Mouse (Mus musculus) MEL (cell line): ENCODE measurements at regions not wholly inside any gene's neighbourhood (a gene's known extent, or its start where the extent isn't known, plus 50 kb on each side); places are given as distances from the start of the nearest gene placed in this dataset.

ENCODE experiments used
- DNase-seq: peaks from one replicate; pipeline ENCODE4 v3.0.0; 2011; ENCODE audit warnings: low read depth, low spot score
- H3K27ac ChIP-seq: 2 replicates; pipeline ENCODE4 v1.5.1; 2012; ENCODE audit warnings: low read depth, mild to moderate bottlenecking, control low read depth, low read length, moderate library complexity; ENCODE audit not compliant: control insufficient read depth
- H3K27me3 ChIP-seq, 2 experiments: fragments of 150-350 bp in 1 of 2; sonication (generic) in 1 of 2; 2 replicates each; pipeline ENCODE4 v1.6.1; 2012; ENCODE audit warnings: low read length in 2 of 2, mild to moderate bottlenecking in 2 of 2, improper control_type of control experiment in 1 of 2, moderate library complexity in 1 of 2; ENCODE audit not compliant: insufficient read depth in 2 of 2, control insufficient read depth in 1 of 2
- H3K36me3 ChIP-seq, 2 experiments: 2 replicates each; pipeline ENCODE4 v1.6.1; 2012 to 2014; ENCODE audit warnings: low read length in 2 of 2, improper control_type of control experiment in 1 of 2, inconsistent platforms in 1 of 2, mild to moderate bottlenecking in 1 of 2; ENCODE audit not compliant: insufficient read depth in 2 of 2, control insufficient read depth in 1 of 2
- H3K4me1 ChIP-seq, 2 experiments: fragments of 150-350 bp in 1 of 2; sonication (generic) in 1 of 2; 2 replicates each; pipeline ENCODE4 v1.6.1; 2012; ENCODE audit warnings: low read length in 2 of 2, improper control_type of control experiment in 1 of 2, mild to moderate bottlenecking in 1 of 2; ENCODE audit not compliant: insufficient read depth in 2 of 2, control insufficient read depth in 1 of 2
- H3K4me3 ChIP-seq, 2 experiments: fragments of 150-350 bp in 1 of 2; sonication (generic) in 1 of 2; 2 replicates each; pipeline ENCODE4 v1.5.1; 2012; ENCODE audit warnings: low read depth in 2 of 2, low read length in 2 of 2, mild to moderate bottlenecking in 2 of 2, moderate library complexity in 2 of 2, control low read depth in 1 of 2, improper control_type of control experiment in 1 of 2; ENCODE audit not compliant: control insufficient read depth in 1 of 2, insufficient read depth in 1 of 2
- H3K79me2 ChIP-seq: 2 replicates; pipeline ENCODE4 v1.6.1; 2012; ENCODE audit warnings: mild to moderate bottlenecking, low read length, moderate library complexity; ENCODE audit not compliant: control insufficient read depth, poor library complexity, insufficient read depth
- H3K9ac ChIP-seq: 2 replicates; pipeline ENCODE4 v1.6.1; 2012; ENCODE audit warnings: low read depth, mild to moderate bottlenecking, control low read depth, low read length, moderate library complexity; ENCODE audit not compliant: control insufficient read depth, poor library complexity, severe bottlenecking
- H3K9me3 ChIP-seq: fragments of 150-350 bp; sonication (generic); replicated peaks from 2 replicates; pipeline ENCODE4 v1.6.1; 2012; ENCODE audit warnings: mild to moderate bottlenecking, low read length, improper control_type of control experiment, moderate library complexity; ENCODE audit not compliant: insufficient read depth
- CHD2 ChIP-seq: IDR thresholded peaks from 2 replicates; pipeline ENCODE4 v1.6.1; 2011; ENCODE audit warnings: low read length, improper control_type of control experiment
- ELF1 ChIP-seq: IDR thresholded peaks from 2 replicates; pipeline ENCODE4 v1.6.1; 2014; ENCODE audit warnings: low read depth, mild to moderate bottlenecking, inconsistent platforms, low read length, improper control_type of control experiment, moderate library complexity
- EP300 ChIP-seq, 2 experiments: IDR thresholded peaks; 2 replicates each; pipeline ENCODE4 v1.6.1; 2011; ENCODE audit warnings: improper control_type of control experiment in 2 of 2, low read length in 2 of 2, low read depth in 1 of 2, mild to moderate bottlenecking in 1 of 2
- ETS1 ChIP-seq: IDR thresholded peaks from 2 replicates; pipeline ENCODE4 v1.6.1; 2012; ENCODE audit warnings: low read depth, mild to moderate bottlenecking, inconsistent platforms, low read length, improper control_type of control experiment, moderate library complexity
- HCFC1 ChIP-seq: IDR thresholded peaks from 2 replicates; pipeline ENCODE4 v1.6.1; 2012; ENCODE audit warnings: low read depth, mild to moderate bottlenecking, inconsistent platforms, low read length, improper control_type of control experiment, moderate library complexity
- JUND ChIP-seq: IDR thresholded peaks from 2 replicates; pipeline ENCODE4 v1.6.1; 2011; ENCODE audit warnings: low read depth, mild to moderate bottlenecking, improper control_type of control experiment, low read length
- KAT2A ChIP-seq: conservative IDR thresholded peaks from 2 replicates; pipeline ENCODE4 v1.6.1; 2012; ENCODE audit warnings: low read depth, low read length, improper control_type of control experiment, inconsistent platforms
- MAX ChIP-seq: IDR thresholded peaks from 2 replicates; pipeline ENCODE4 v1.6.1; 2011; ENCODE audit warnings: low read length, improper control_type of control experiment
- MAZ ChIP-seq: IDR thresholded peaks from 2 replicates; pipeline ENCODE4 v1.6.1; 2012; ENCODE audit warnings: low read depth, mild to moderate bottlenecking, inconsistent platforms, low read length, improper control_type of control experiment
- POLR2A ChIP-seq, 2 experiments: IDR thresholded peaks; 2 replicates each; pipeline ENCODE4 v1.6.1; 2011 to 2012; ENCODE audit warnings: low read length in 2 of 2, mild to moderate bottlenecking in 2 of 2, control low read depth in 1 of 2, improper control_type of control experiment in 1 of 2, low read depth in 1 of 2, moderate library complexity in 1 of 2; ENCODE audit not compliant: control insufficient read depth in 1 of 2, insufficient read depth in 1 of 2, poor library complexity in 1 of 2
- POLR2AphosphoS5 ChIP-seq: IDR thresholded peaks from 2 replicates; pipeline ENCODE4 v1.6.1; 2012; ENCODE audit warnings: low read depth, borderline replicate concordance, mild to moderate bottlenecking, inconsistent platforms, low read length, moderate library complexity, mixed read lengths
- RCOR1 ChIP-seq: IDR thresholded peaks from 2 replicates; pipeline ENCODE4 v1.6.1; 2012; ENCODE audit warnings: low read depth, mild to moderate bottlenecking, inconsistent platforms, low read length, improper control_type of control experiment
- SIN3A ChIP-seq: IDR thresholded peaks from 2 replicates; pipeline ENCODE4 v1.6.1; 2012; ENCODE audit warnings: low read length, improper control_type of control experiment, inconsistent platforms
- TAL1 ChIP-seq: IDR thresholded peaks from 2 replicates; pipeline ENCODE4 v1.6.1; 2012; ENCODE audit warnings: mild to moderate bottlenecking, inconsistent platforms, low read length, moderate library complexity, mixed read lengths
- TCF12 ChIP-seq: IDR thresholded peaks from 2 replicates; pipeline ENCODE4 v1.6.1; 2014; ENCODE audit warnings: low read depth, mild to moderate bottlenecking, inconsistent platforms, low read length, improper control_type of control experiment, moderate library complexity
- UBTF ChIP-seq: IDR thresholded peaks from 2 replicates; pipeline ENCODE4 v1.6.1; 2012; ENCODE audit warnings: low read depth, mild to moderate bottlenecking, inconsistent platforms, low read length, improper control_type of control experiment, moderate library complexity, borderline replicate concordance; ENCODE audit not compliant: insufficient read depth
- USF1 ChIP-seq: IDR thresholded peaks from 2 replicates; pipeline ENCODE4 v1.6.1; 2014; ENCODE audit warnings: low read depth, mild to moderate bottlenecking, inconsistent platforms, low read length, improper control_type of control experiment, moderate library complexity
- ZNF384 ChIP-seq: IDR thresholded peaks from 2 replicates; pipeline ENCODE4 v1.6.1; 2012; ENCODE audit warnings: low read depth, mild to moderate bottlenecking, inconsistent platforms, low read length, improper control_type of control experiment

GRCm38 (mm10) chr5:132971046-132971445 lies 427.9 kb upstream of the Auts2 start:
- Histone ChIP-seq H3K27me3 (no peaks in the 10 kb centered on the region), H3K9ac (no peak overlapping the region), H3K27ac (no peak overlapping the region), H3K36me3 (no peaks in the 10 kb centered on the region), H3K4me1 (no peaks in the 10 kb centered on the region), H3K9me3 (no peaks in the 10 kb centered on the region), H3K4me3 (no peak overlapping the region), H3K79me2 (no peaks in the 10 kb centered on the region)
- no peak for DNase-seq
- TF ChIP-seq ETS1 (no peak), POLR2AphosphoS5 (no peak), RCOR1 (no peak), ZNF384 (no peak), MAX (no peak), CHD2 (no peak), JUND (no peak), EP300 (IDR thresholded peaks at IDR 0.05; ENCODE audit: low read depth in 1 of 2, low read length in 2 of 2) (no peak), UBTF (no peak), POLR2A (IDR thresholded peaks at IDR 0.05; ENCODE audit: control insufficient read depth in 1 of 2, insufficient read depth in 1 of 2, low read depth in 1 of 2, low read length in 2 of 2, poor library complexity in 1 of 2) (no peak), USF1 (no peak), MAZ (no peak), SIN3A (no peak), HCFC1 (no peak), TCF12 (no peak)

GRCm38 (mm10) chr5:132969376-132969775 lies 426.2 kb upstream of the Auts2 start:
- Histone ChIP-seq H3K9me3 (no peaks in the 10 kb centered on the region), H3K36me3 (no peaks in the 10 kb centered on the region), H3K79me2 (no peaks in the 10 kb centered on the region), H3K27ac (no peak overlapping the region), H3K27me3 (no peaks in the 10 kb centered on the region), H3K4me3 (no peak overlapping the region), H3K9ac (no peak overlapping the region), H3K4me1 (no peaks in the 10 kb centered on the region)
- TF ChIP-seq ELF1 (no peak), KAT2A (no peak), TAL1 (no peak)
- DNase-seq: no peak
